Mouse (Mus musculus): ENCODE measurements around the gene P2rx3. TPM values are rescaled to one million over a fixed set of nuclear protein-coding genes. Genes with fewer than 3 reads are reported as not detected.
A peak's percentile ranks its signal among the peaks of the same experiment; 100 is the strongest.

Gene P2rx3
- polyA plus RNA-seq, 1 experiment from 2014 or later = 1.7 TPM

GRCm38 (mm10) chr2:85038336-85038735, 1.1 kb upstream of the P2rx3 start:
- Histone ChIP-seq H3K4me3 (replicated peaks) (peak overlapping the region; percentile 66), H3K9ac (peak overlapping the region; percentile 75), H3K9me3 (replicated peaks) (no peaks in the 10 kb centered on the region), H3K4me2 (replicated peaks) (peak overlapping the region; percentile 72), H3K4me1 (peaks cover 18% of the 10 kb centered on the region), H3K27me3 (no peaks in the 10 kb centered on the region; the same call in 1 of the 2 replicates), H3K36me3 (peaks cover 41% of the 10 kb centered on the region), H3K27ac (replicated peaks) (no peak overlapping the region)
- ATAC-seq (ENCODE audit: insufficient number of reproducible peaks, low FRiP score, low TSS enrichment, low read depth) = no peak
- WGBS = 76% methylated on average over 13 of the region's 13 CpGs

DNA sequence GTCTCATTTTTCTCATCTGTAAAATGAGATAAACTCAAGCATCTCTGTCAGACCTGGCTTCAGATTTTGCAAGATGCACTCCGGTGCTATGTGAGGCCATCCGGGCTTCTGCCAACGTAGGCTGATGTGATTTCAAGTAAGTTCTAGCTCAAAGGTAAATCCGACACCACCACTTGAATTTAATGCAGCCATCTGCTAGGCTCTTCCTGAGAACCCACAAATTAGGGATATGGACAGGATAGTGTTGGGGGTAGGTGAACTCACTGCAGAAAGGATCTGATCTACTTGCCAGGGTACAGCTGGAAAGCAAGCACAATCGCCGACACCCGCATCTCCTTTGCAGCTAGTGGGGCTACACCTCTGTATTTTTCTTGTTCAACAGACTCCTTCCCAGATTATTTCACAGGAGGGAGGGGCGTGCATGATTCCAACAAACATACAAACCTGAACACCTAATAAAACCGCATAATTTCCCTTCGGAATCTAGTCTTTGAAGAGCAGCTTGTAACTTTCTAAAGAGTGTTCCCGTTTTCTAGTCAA, 685 bp downstream of the P2rx3 start:
- Histone ChIP-seq H3K4me3 (replicated peaks) (peak overlapping the region; percentile 66), H3K27ac (replicated peaks) (peak overlapping the region; percentile 66), H3K9ac (peak overlapping the region; percentile 75), H3K9me3 (replicated peaks) (no peaks in the 10 kb centered on the region), H3K4me2 (replicated peaks) (peak overlapping the region; percentile 72), H3K36me3 (peaks cover 24% of the 10 kb centered on the region), H3K4me1 (peaks cover 18% of the 10 kb centered on the region), H3K27me3 (no peaks in the 10 kb centered on the region; the same call in 1 of the 2 replicates)
- 4% methylated on average over 11 of the region's 11 CpGs for WGBS
- ATAC-seq (ENCODE audit: insufficient number of reproducible peaks, low FRiP score, low TSS enrichment, low read depth) = peak; percentile 22

- H3K27ac ChIP-seq (replicated peaks) = no peak overlapping the region
- no peak for ATAC-seq (ENCODE audit: insufficient number of reproducible peaks, low FRiP score, low TSS enrichment, low read depth)
- no peaks in the 10 kb centered on the region for H3K9me3 ChIP-seq (replicated peaks)
- peaks cover under 1% of the 10 kb centered on the region; the same call in 1 of the 2 replicates for H3K36me3 ChIP-seq
- 86% methylated on average over 7 of the region's 7 CpGs for WGBS
- H3K9ac ChIP-seq = no peak overlapping the region
- no peak overlapping the region for H3K4me2 ChIP-seq (replicated peaks)
- H3K4me1 ChIP-seq = peaks cover 18% of the 10 kb centered on the region
- H3K27me3 ChIP-seq = no peaks in the 10 kb centered on the region; the same call in 1 of the 2 replicates
- H3K4me3 ChIP-seq (replicated peaks) = no peak overlapping the region
Observed at GRCm38 (mm10) chr2:85034169-85034568, 3.1 kb downstream of the P2rx3 start.

DNA sequence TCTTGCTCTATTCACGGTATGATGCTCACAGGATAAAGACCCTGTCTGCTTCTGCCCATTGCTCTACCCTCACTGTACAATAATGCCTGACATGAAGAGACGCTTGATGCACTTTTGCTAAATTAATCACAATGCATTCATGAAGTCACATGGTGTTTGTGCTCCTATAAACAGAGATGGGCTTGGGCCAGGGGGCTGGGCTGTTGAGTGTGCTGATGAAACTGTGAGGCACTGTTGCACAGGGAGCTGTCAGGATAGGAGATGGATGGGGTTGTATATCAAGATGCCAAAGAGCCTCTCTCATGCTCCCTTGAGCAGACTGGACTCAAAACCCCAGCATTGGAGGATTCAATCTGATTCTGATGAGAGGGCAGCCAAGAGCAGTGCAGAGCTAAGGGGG, 4.1 kb downstream of the P2rx3 start:
- Histone ChIP-seq H3K36me3 (no peaks in the 10 kb centered on the region), H3K9ac (no peak overlapping the region), H3K9me3 (replicated peaks) (no peaks in the 10 kb centered on the region), H3K4me3 (replicated peaks) (no peak overlapping the region), H3K27ac (replicated peaks) (no peak overlapping the region), H3K4me1 (peaks cover 12% of the 10 kb centered on the region), H3K27me3 (no peaks in the 10 kb centered on the region; the same call in 1 of the 2 replicates), H3K4me2 (replicated peaks) (no peak overlapping the region)
- no peak for ATAC-seq (ENCODE audit: insufficient number of reproducible peaks, low FRiP score, low TSS enrichment, low read depth)
- 79% methylated on average over 2 of the region's 2 CpGs for WGBS

GRCm38 (mm10) chr2:85030989-85031388, 6.3 kb downstream of the P2rx3 start:
- no peak overlapping the region for H3K9ac ChIP-seq
- no peaks in the 10 kb centered on the region for H3K36me3 ChIP-seq
- no peaks in the 10 kb centered on the region; the same call in 1 of the 2 replicates for H3K27me3 ChIP-seq
- no peak overlapping the region for H3K4me2 ChIP-seq (replicated peaks)
- no peaks in the 10 kb centered on the region for H3K9me3 ChIP-seq (replicated peaks)
- H3K4me3 ChIP-seq (replicated peaks) = no peak overlapping the region
- no peaks in the 10 kb centered on the region; the same call in 1 of the 2 replicates for H3K4me1 ChIP-seq
- ATAC-seq (ENCODE audit: insufficient number of reproducible peaks, low FRiP score, low TSS enrichment, low read depth) = no peak
- no peak overlapping the region for H3K27ac ChIP-seq (replicated peaks)
- WGBS = 56% methylated on average over 6 of the region's 6 CpGs

DNA sequence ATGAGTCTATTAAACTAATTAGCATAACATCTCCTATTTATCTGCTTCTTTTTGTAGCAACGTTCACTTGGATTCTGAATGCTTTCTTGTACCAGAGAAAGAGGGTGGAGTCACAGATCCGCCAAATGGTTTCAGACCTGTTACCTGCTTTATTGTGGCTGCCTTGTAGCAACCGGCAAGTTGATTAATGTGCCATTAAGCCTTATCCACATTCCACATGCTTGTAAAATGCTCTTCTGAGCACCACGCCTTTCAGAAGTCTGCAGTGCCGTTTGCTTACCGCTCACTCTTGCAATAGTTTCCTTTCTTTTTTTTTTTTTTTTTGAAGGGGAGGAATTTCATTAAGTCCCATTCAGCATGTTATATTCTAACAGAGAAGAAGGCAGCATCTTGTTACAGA, 7.4 kb downstream of the P2rx3 start:
- 58% methylated on average over 6 of the region's 6 CpGs for WGBS
- Histone ChIP-seq H3K4me3 (replicated peaks) (no peak overlapping the region), H3K4me2 (replicated peaks) (no peak overlapping the region), H3K9ac (no peak overlapping the region), H3K27me3 (no peaks in the 10 kb centered on the region; the same call in 1 of the 2 replicates), H3K27ac (replicated peaks) (no peak overlapping the region), H3K9me3 (replicated peaks) (no peaks in the 10 kb centered on the region), H3K4me1 (no peaks in the 10 kb centered on the region), H3K36me3 (no peaks in the 10 kb centered on the region)
- ATAC-seq (ENCODE audit: insufficient number of reproducible peaks, low FRiP score, low TSS enrichment, low read depth) = no peak

GRCm38 (mm10) chr2:85027281-85027680, 10.0 kb downstream of the P2rx3 start:
- 68% methylated on average over 5 of the region's 5 CpGs for WGBS
- no peak overlapping the region for H3K4me3 ChIP-seq (replicated peaks)
- no peak overlapping the region for H3K4me2 ChIP-seq (replicated peaks)
- H3K36me3 ChIP-seq = no peaks in the 10 kb centered on the region
- ATAC-seq (ENCODE audit: insufficient number of reproducible peaks, low FRiP score, low TSS enrichment, low read depth) = no peak
- no peaks in the 10 kb centered on the region for H3K9me3 ChIP-seq (replicated peaks)
- no peak overlapping the region for H3K9ac ChIP-seq
- H3K27ac ChIP-seq (replicated peaks) = no peak overlapping the region
- H3K4me1 ChIP-seq = no peaks in the 10 kb centered on the region
- H3K27me3 ChIP-seq = no peaks in the 10 kb centered on the region

- Histone ChIP-seq H3K4me2 (replicated peaks) (no peak overlapping the region), H3K9me3 (replicated peaks) (no peaks in the 10 kb centered on the region), H3K27ac (replicated peaks) (no peak overlapping the region), H3K4me1 (no peaks in the 10 kb centered on the region), H3K9ac (no peak overlapping the region), H3K36me3 (no peaks in the 10 kb centered on the region), H3K27me3 (no peaks in the 10 kb centered on the region), H3K4me3 (replicated peaks) (no peak overlapping the region)
- no peak for ATAC-seq (ENCODE audit: insufficient number of reproducible peaks, low FRiP score, low TSS enrichment, low read depth)
- 75% methylated on average over 3 of the region's 3 CpGs for WGBS
Observed at GRCm38 (mm10) chr2:85026178-85026577, 11.1 kb downstream of the P2rx3 start.

- 15% methylated on average over 4 of the region's 4 CpGs for WGBS
- ATAC-seq (ENCODE audit: insufficient number of reproducible peaks, low FRiP score, low TSS enrichment, low read depth) = no peak
- no peak overlapping the region for H3K4me2 ChIP-seq (replicated peaks)
- no peak overlapping the region for H3K27ac ChIP-seq (replicated peaks)
- no peaks in the 10 kb centered on the region for H3K36me3 ChIP-seq
- no peak overlapping the region for H3K9ac ChIP-seq
- H3K27me3 ChIP-seq = no peaks in the 10 kb centered on the region
- no peaks in the 10 kb centered on the region for H3K4me1 ChIP-seq
- no peaks in the 10 kb centered on the region for H3K9me3 ChIP-seq (replicated peaks)
- H3K4me3 ChIP-seq (replicated peaks) = no peak overlapping the region
Observed at GRCm38 (mm10) chr2:85022043-85022442, 15.2 kb downstream of the P2rx3 start.

GRCm38 (mm10) chr2:85014588-85014982, 22.7 kb downstream of the P2rx3 start:
- no peaks in the 10 kb centered on the region for H3K4me1 ChIP-seq
- no peak overlapping the region for H3K9ac ChIP-seq
- ATAC-seq (ENCODE audit: insufficient number of reproducible peaks, low FRiP score, low TSS enrichment, low read depth) = no peak
- no peak overlapping the region for H3K4me2 ChIP-seq (replicated peaks)
- H3K27ac ChIP-seq (replicated peaks) = no peak overlapping the region
- H3K9me3 ChIP-seq (replicated peaks) = no peaks in the 10 kb centered on the region
- H3K4me3 ChIP-seq (replicated peaks) = no peak overlapping the region
- no peaks in the 10 kb centered on the region for H3K36me3 ChIP-seq
- 59% methylated on average over 3 of the region's 3 CpGs for WGBS
- no peaks in the 10 kb centered on the region for H3K27me3 ChIP-seq

DNA sequence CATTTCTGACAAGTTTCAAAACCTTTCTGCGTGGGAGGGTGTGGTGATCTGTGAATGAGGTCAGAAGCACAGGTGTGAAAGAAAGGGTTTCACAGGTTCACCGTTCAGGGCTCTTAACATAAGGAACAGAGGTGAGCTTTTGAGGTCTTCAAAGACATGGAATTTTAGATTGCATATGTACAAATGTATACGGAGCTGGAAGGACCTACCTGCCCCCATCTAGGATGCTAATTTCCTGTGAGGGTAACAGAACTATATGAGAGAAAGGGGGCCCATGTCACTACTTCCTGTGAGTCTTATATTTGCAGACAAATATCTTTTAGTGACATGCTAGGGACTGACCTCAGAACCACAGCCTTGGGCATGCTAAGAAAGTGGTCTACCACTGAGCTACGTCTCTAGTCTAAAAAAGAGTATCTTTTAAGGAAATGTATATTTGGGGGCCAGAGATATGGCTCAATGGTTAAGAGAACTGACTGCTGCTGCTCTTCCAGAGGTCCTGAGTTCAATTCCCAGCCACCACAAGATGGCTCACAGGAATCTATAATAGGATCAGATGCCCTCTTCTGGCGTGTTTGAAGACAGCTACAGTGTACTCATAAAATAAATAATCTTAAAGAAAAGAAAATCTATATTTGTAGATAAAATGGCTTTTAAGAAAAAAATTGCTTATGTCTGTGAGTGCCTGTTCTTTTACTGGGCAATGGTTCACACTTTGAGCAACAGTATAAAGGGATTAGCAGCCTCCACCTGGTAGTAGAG, 23.3 kb downstream of the P2rx3 start:
- Histone ChIP-seq H3K36me3 (no peaks in the 10 kb centered on the region), H3K4me2 (replicated peaks) (no peak overlapping the region), H3K27me3 (no peaks in the 10 kb centered on the region), H3K9me3 (replicated peaks) (no peaks in the 10 kb centered on the region), H3K4me1 (no peaks in the 10 kb centered on the region), H3K9ac (no peak overlapping the region), H3K27ac (replicated peaks) (no peak overlapping the region), H3K4me3 (replicated peaks) (no peak overlapping the region)
- 83% methylated on average over 5 of the region's 5 CpGs for WGBS
- ATAC-seq (ENCODE audit: insufficient number of reproducible peaks, low FRiP score, low TSS enrichment, low read depth) = no peak

DNA sequence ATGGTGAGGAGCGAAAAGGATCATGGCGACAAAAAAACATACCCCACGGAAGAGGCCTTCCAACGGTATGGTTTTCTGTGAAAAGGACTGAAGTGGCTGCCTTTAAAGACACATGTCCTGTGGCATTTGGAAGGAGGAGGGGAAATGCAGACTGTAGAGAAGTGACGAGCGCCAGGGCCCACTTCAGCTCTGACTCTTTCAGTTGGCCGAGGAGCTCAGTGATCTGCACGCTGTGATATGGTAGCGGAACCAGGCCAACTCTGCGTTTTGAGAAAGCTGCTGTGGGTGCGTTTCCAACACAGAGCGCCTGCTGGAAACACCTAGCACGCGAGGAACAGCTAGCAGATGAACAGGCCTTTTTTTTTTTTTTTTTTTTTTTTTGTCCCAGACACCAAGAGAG, 24.6 kb downstream of the P2rx3 start:
- no peaks in the 10 kb centered on the region for H3K27me3 ChIP-seq
- no peak overlapping the region for H3K4me2 ChIP-seq (replicated peaks)
- H3K9ac ChIP-seq = no peak overlapping the region
- WGBS = 80% methylated on average over 14 of the region's 14 CpGs
- no peak for ATAC-seq (ENCODE audit: insufficient number of reproducible peaks, low FRiP score, low TSS enrichment, low read depth)
- no peaks in the 10 kb centered on the region for H3K9me3 ChIP-seq (replicated peaks)
- H3K4me1 ChIP-seq = no peaks in the 10 kb centered on the region
- H3K4me3 ChIP-seq (replicated peaks) = no peak overlapping the region
- H3K27ac ChIP-seq (replicated peaks) = no peak overlapping the region
- no peaks in the 10 kb centered on the region for H3K36me3 ChIP-seq
